Mouse (Mus musculus): ENCODE measurements around the gene Fgfr2. TPM values are rescaled to one million over a fixed set of nuclear protein-coding genes. Genes with fewer than 3 reads are reported as not detected.

Fgfr2 gene
- polyA plus RNA-seq, 1 experiment from 2014 or later, result 33.9 TPM

DNA sequence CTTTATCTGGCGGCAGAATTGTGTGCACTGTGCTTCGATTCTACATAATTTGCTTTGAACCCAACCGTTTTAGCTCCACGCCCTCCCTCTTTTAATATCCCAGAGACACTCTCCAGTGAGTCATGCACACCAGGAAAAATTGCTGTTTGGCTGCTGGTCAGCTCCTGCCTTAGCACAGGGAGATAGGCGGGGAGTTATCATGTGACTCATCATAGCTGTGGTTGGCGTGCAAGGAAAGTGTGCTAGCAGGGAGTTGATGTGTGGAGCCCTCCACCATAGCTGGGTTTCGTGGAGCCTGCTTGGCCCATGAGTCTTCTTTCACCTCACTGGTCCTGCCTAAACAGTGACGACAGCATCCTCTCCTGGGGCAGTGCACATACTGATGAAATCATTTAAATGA is 2315.4 kb downstream of the Fgfr2 start:
- Histone ChIP-seq H3K27ac (no peak overlapping the region), H3K4me2 (no peak overlapping the region), H3K4me3 (no peak overlapping the region), H3K9me3 (no peaks in the 10 kb centered on the region), H3K4me1 (replicated peaks) (no peaks in the 10 kb centered on the region), H3K36me3 (no peaks in the 10 kb centered on the region), H3K27me3 (no peaks in the 10 kb centered on the region), H3K9ac (no peak overlapping the region)
- no peak for ATAC-seq (ENCODE audit: low FRiP score)
- WGBS, result 74% methylated on average over 8 of the region's 8 CpGs

DNA sequence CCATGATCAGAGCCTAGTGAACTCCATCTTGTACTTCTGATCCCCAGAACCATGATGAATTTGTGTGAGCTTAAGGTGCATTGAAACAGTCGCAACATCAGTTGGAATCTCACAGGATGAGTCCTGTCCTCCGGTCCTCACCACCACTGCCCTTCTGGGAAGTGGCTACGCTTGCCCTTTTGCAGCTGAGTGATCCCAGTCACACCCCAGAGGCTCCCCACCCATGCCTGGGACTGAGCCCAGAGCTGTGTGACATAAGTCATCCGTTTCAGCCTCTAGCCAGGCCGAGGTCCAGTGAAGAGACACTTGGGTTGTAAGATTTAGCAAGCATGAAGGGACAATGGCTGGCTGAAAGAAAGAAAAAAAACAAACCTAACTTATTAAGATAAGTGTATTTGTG is 2318.2 kb downstream of the Fgfr2 start:
- H3K4me2 ChIP-seq, result no peak overlapping the region
- no peak overlapping the region for H3K27ac ChIP-seq
- WGBS, result 82% methylated on average over 5 of the region's 5 CpGs
- H3K9me3 ChIP-seq, result no peaks in the 10 kb centered on the region
- no peak overlapping the region for H3K9ac ChIP-seq
- H3K4me3 ChIP-seq, result no peak overlapping the region
- H3K36me3 ChIP-seq, result no peaks in the 10 kb centered on the region
- no peak for ATAC-seq (ENCODE audit: low FRiP score)
- no peaks in the 10 kb centered on the region for H3K4me1 ChIP-seq (replicated peaks)
- H3K27me3 ChIP-seq, result no peaks in the 10 kb centered on the region

DNA sequence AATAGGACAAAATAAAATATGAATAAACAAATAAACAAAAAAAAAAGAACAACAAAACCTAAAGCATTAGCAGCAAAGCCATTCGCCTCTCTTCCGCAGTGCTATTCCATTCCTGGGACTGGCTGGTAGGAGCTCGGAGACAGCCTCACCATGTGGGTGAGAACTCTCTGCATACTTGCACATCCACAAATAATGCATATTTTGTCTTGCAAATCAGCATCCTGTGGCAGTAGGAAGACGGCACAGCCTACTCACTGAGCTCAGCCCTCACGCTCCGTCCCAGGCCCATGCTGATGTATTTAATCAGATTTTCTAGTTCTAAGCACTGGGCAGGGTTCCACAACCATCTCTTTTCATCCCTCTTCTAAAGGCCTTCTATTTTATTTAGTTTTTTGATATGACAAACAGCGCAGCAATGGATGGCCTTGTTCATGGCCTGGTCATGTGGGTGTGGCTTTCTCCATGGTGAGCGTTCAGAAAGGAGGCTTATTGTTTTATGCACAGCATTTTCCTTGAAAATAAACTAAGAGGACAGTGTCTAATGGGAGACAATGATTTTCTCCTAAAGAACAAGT is 2319.8 kb downstream of the Fgfr2 start:
- H3K27me3 ChIP-seq, result no peaks in the 10 kb centered on the region
- ATAC-seq (ENCODE audit: low FRiP score), result no peak

DNA sequence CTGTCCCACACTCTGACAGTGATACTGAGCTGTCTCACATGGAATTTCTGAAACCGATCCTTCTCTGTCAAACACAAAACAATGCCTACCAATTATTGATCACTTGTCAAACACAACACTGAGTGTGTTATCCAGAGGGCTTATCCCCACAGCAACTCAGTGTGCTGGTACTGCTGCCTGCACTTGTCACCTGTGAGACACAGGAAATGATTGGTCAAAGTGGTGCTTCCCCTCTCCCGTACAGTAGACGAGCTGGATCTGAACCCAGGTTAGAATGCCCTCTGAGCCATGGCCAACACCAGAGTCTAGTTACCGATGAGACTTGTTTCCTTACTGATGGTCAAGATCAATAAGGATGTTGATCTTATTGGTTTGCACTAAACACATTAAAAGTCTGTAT is 2321.3 kb downstream of the Fgfr2 start:
- H3K36me3 ChIP-seq, result no peaks in the 10 kb centered on the region
- WGBS, result 92% methylated on average over 4 of the region's 4 CpGs

More for the DNA sequence above, 2319.8 kb downstream of the Fgfr2 start:
- Histone ChIP-seq H3K9ac (no peak overlapping the region), H3K36me3 (no peaks in the 10 kb centered on the region), H3K9me3 (no peaks in the 10 kb centered on the region), H3K4me3 (no peak overlapping the region), H3K4me1 (replicated peaks) (no peaks in the 10 kb centered on the region), H3K27ac (no peak overlapping the region), H3K4me2 (no peak overlapping the region)
- WGBS, result 73% methylated on average over 8 of the region's 8 CpGs

DNA sequence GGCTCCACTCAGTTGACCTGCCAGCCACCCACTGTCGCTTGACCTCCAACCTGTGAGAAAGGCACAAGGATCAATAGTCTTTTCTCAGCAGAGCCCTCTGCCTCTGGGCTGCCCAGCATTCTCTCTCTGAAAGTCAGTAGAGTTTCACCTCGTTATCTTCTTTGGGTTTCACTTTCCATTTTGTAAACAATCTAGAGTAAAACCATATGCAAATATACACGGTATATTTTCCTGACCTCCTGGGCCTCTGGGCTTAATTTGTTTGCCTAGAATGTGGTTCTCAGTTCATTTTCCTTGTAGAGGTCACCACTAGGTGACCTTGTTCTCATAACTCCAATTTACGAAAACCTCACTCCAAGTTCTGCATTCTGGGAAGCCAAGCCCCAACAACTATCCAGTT is 2322.5 kb downstream of the Fgfr2 start:
- Histone ChIP-seq H3K36me3 (no peaks in the 10 kb centered on the region), H3K4me1 (replicated peaks) (no peaks in the 10 kb centered on the region), H3K9ac (no peak overlapping the region), H3K27me3 (no peaks in the 10 kb centered on the region), H3K4me3 (no peak overlapping the region), H3K27ac (no peak overlapping the region), H3K9me3 (no peaks in the 10 kb centered on the region), H3K4me2 (no peak overlapping the region)
- 73% methylated on average over 4 of the region's 4 CpGs for WGBS
- no peak for ATAC-seq (ENCODE audit: low FRiP score)

More for the DNA sequence above, 2321.3 kb downstream of the Fgfr2 start:
- no peak for ATAC-seq (ENCODE audit: low FRiP score)
- H3K4me3 ChIP-seq, result no peak overlapping the region
- H3K9me3 ChIP-seq, result no peaks in the 10 kb centered on the region
- no peak overlapping the region for H3K4me2 ChIP-seq
- H3K27ac ChIP-seq, result no peak overlapping the region
- H3K27me3 ChIP-seq, result no peaks in the 10 kb centered on the region
- H3K9ac ChIP-seq, result no peak overlapping the region
- H3K4me1 ChIP-seq (replicated peaks), result no peaks in the 10 kb centered on the region

DNA sequence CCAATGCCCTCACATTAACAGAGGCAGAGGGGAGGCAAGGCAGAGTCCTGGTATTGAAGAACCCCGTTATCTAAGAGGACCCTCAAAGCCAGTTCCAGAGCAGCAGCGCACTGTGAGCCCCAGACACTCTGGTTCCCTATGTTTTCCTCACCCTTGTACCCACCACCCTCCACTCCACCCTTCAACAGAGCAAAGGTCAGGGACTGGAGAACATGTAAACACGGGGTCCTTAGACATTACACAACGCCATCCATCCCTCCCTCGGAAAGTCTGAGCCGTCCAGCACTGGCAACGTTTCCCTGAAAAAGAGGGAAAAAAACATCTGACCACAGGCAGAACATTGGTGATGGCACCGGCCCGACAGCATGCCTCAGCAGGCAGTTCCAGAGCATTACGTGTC is 2323.7 kb downstream of the Fgfr2 start:
- 88% methylated on average over 10 of the region's 10 CpGs for WGBS
- Histone ChIP-seq H3K9me3 (no peaks in the 10 kb centered on the region), H3K36me3 (no peaks in the 10 kb centered on the region), H3K4me3 (no peak overlapping the region), H3K27ac (no peak overlapping the region), H3K27me3 (no peaks in the 10 kb centered on the region), H3K4me2 (no peak overlapping the region), H3K9ac (no peak overlapping the region), H3K4me1 (replicated peaks) (no peaks in the 10 kb centered on the region)
- ATAC-seq (ENCODE audit: low FRiP score), result no peak

DNA sequence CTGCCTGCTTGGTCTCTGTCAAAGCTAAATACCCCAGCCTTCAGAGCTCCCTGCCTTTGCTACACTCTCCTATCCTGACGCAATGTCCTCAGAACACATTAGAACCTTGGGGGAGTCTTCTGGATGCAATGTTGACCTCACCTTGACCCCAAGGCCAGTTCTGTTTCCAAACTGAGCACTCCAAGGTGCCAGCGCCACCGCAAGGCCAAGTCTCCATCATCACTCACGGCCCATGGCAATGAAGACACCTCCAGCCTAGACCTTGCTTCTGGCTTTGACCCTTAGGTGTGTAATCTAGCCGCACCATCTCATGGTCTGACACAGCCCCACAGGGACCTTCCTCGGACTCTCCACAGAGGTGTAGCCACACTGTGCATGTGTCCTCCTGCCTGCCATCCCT is 2325.6 kb downstream of the Fgfr2 start:
- H3K9ac ChIP-seq, result no peak overlapping the region
- no peak overlapping the region for H3K4me3 ChIP-seq
- H3K27me3 ChIP-seq, result no peaks in the 10 kb centered on the region
- H3K4me2 ChIP-seq, result no peak overlapping the region
- H3K9me3 ChIP-seq, result no peaks in the 10 kb centered on the region
- no peaks in the 10 kb centered on the region for H3K4me1 ChIP-seq (replicated peaks)
- H3K36me3 ChIP-seq, result no peaks in the 10 kb centered on the region
- no peak for ATAC-seq (ENCODE audit: low FRiP score)
- no peak overlapping the region for H3K27ac ChIP-seq
- WGBS, result 87% methylated on average over 6 of the region's 6 CpGs

DNA sequence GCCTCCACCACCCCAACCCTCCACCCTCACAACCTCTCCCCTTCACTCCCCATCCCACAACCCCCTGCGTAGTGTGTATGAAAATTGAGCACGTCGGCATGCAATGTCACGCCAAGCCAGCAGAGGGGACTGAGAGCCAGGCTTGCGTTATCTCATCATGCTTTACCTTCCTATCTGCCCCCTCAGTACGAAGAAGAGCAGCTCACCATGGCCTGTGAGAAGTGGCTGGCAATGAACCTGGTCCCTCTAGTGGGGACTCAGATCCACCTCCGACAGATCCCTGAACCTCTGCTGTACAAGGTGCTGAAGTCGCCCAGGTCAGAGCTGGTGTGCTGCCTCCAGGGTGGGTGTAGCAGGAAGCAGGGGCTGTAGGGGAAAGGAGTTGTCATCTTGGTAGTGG is 2326.4 kb downstream of the Fgfr2 start:
- H3K9ac ChIP-seq, result no peak overlapping the region
- WGBS, result 78% methylated on average over 8 of the region's 8 CpGs
- ATAC-seq (ENCODE audit: low FRiP score), result no peak
- no peaks in the 10 kb centered on the region for H3K9me3 ChIP-seq
- no peaks in the 10 kb centered on the region for H3K27me3 ChIP-seq
- no peak overlapping the region for H3K27ac ChIP-seq
- no peak overlapping the region for H3K4me3 ChIP-seq
- no peaks in the 10 kb centered on the region for H3K36me3 ChIP-seq
- no peak overlapping the region for H3K4me2 ChIP-seq
- no peaks in the 10 kb centered on the region for H3K4me1 ChIP-seq (replicated peaks)

DNA sequence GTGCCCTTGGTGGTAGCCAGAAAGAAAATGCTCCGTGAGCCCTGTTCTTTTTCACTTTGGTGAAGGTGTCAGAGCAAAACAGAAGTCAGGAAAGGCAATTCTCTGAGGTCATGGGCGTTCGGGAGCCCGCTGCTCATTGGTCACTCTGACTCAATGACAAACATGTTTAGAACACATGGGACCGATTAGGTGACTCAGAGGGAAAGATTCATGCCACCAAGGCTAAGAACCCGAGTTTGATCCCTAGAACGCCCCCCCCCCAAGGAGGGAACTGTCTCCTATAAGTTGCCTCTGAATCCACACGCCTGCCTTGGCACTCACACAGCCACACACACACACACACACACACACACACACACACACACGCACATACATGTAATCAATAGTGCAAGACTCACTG is 2329.5 kb downstream of the Fgfr2 start:
- ATAC-seq (ENCODE audit: low FRiP score), result no peak
- Histone ChIP-seq H3K4me3 (no peak overlapping the region), H3K4me2 (no peak overlapping the region), H3K4me1 (replicated peaks) (no peaks in the 10 kb centered on the region), H3K27me3 (no peaks in the 10 kb centered on the region), H3K27ac (no peak overlapping the region), H3K9ac (no peak overlapping the region), H3K36me3 (no peaks in the 10 kb centered on the region), H3K9me3 (no peaks in the 10 kb centered on the region)
- 85% methylated on average over 9 of the region's 9 CpGs for WGBS

DNA sequence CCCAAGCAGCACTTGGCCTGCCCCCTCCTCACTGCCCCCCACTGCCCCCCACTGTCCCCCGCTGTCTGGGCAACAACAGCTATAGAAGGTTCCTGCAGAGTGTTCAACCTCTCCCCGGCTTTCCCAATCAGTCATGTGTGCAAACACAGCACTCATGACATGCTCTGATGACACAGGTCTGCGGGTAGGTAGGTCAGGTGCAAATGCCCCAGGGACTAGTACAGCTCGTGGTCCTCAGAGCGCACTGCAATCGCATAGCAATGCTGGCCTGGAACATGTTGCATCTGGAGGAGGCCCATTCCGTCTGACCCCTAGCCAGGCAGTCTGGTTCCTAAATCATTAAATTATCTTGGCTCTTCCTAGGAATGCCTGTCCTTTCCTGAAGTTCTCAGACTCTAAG is 2333.7 kb downstream of the Fgfr2 start:
- H3K4me1 ChIP-seq (replicated peaks), result no peaks in the 10 kb centered on the region; the same call in 1 of the 2 replicates
- H3K4me3 ChIP-seq, result no peak overlapping the region
- H3K4me2 ChIP-seq, result no peak overlapping the region
- H3K27me3 ChIP-seq, result no peaks in the 10 kb centered on the region
- no peak for ATAC-seq (ENCODE audit: low FRiP score)
- H3K9ac ChIP-seq, result no peak overlapping the region
- WGBS, result 83% methylated on average over 7 of the region's 7 CpGs
- no peaks in the 10 kb centered on the region for H3K9me3 ChIP-seq
- no peak overlapping the region for H3K27ac ChIP-seq
- H3K36me3 ChIP-seq, result no peaks in the 10 kb centered on the region

DNA sequence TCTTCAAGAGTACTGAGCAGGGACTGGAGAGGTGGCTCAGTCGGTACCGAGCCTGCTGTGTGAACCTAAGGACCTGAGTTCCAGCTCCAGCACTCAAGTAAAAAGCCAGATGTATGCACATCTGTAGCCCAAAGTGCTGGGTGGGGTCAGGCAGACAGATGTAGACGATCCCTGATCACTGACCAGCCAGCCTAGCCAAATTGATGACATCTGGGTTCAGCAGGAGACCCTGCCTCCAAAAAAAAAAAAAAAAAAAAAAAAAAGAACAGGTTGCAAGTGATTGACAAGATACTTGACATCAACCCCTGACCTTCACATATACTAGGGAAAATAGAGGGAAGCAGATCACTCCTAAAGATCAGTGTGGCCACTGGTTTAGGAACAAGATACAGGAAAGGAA is 2334.2 kb downstream of the Fgfr2 start:
- 85% methylated on average over 3 of the region's 3 CpGs for WGBS
- Histone ChIP-seq H3K4me1 (replicated peaks) (no peaks in the 10 kb centered on the region; the same call in 1 of the 2 replicates), H3K9ac (no peak overlapping the region), H3K36me3 (no peaks in the 10 kb centered on the region), H3K9me3 (no peaks in the 10 kb centered on the region), H3K4me2 (no peak overlapping the region), H3K27ac (no peak overlapping the region), H3K27me3 (no peaks in the 10 kb centered on the region), H3K4me3 (no peak overlapping the region)
- ATAC-seq (ENCODE audit: low FRiP score), result no peak

DNA sequence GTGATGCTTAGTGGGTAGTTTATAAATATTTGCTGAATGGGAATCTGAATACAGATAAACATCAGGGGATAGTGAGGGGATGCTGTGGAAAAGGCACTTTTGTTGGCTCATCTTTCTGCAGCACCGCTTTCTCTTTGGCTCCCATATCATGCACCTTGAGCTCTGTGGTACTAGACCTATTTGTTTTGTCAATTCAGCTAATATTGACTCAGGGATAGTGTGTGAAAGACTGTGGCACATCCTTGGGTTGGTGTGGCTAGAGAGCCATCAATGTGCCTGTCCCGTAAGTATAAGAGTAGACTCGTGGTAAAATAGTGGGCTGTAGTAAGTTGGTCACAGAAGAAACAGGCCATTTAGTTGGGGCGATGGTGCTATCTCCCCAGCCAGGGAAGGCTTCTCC is 2335.6 kb downstream of the Fgfr2 start:
- H3K9me3 ChIP-seq, result no peaks in the 10 kb centered on the region
- 94% methylated on average over 4 of the region's 4 CpGs for WGBS
- H3K27me3 ChIP-seq, result no peaks in the 10 kb centered on the region
- H3K4me2 ChIP-seq, result no peak overlapping the region
- H3K9ac ChIP-seq, result no peak overlapping the region
- no peaks in the 10 kb centered on the region; the same call in 1 of the 2 replicates for H3K4me1 ChIP-seq (replicated peaks)
- no peak overlapping the region for H3K27ac ChIP-seq
- H3K36me3 ChIP-seq, result no peaks in the 10 kb centered on the region
- ATAC-seq (ENCODE audit: low FRiP score), result no peak
- no peak overlapping the region for H3K4me3 ChIP-seq

DNA sequence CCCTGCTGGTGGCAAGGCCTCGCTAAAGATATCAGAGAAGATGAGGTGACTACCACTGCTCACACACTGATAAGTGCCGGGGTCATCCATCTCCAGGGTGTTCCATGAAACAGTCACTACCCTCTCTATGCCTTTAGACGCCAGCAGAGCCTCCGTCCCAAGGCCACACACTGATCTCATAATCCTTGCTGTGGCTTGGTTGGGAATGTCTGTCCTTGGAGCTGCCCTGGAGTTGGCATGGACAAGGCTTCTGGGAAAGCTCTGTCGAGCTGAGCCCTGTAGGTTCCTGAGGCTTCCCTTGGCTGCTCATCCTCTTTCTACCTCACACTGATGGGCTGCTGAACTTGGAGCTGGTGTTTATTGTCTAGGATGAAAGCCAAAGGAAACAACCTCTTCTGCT is 2336.4 kb downstream of the Fgfr2 start:
- Histone ChIP-seq H3K4me3 (no peak overlapping the region), H3K9me3 (no peaks in the 10 kb centered on the region), H3K9ac (no peak overlapping the region), H3K36me3 (no peaks in the 10 kb centered on the region), H3K4me1 (replicated peaks) (no peaks in the 10 kb centered on the region; the same call in 1 of the 2 replicates), H3K4me2 (no peak overlapping the region), H3K27ac (no peak overlapping the region), H3K27me3 (no peaks in the 10 kb centered on the region)
- WGBS, result 84% methylated on average over 5 of the region's 5 CpGs
- ATAC-seq (ENCODE audit: low FRiP score), result no peak
